Mouse (Mus musculus): ENCODE data around the gene Phlda2. TPM values are rescaled to one million over a fixed set of nuclear protein-coding genes. Genes with fewer than 3 reads are reported as not detected.

Gene Phlda2
- total RNA-seq (2023; ENCODE audit: inconsistent age): not detected in 4 replicates

DNA sequence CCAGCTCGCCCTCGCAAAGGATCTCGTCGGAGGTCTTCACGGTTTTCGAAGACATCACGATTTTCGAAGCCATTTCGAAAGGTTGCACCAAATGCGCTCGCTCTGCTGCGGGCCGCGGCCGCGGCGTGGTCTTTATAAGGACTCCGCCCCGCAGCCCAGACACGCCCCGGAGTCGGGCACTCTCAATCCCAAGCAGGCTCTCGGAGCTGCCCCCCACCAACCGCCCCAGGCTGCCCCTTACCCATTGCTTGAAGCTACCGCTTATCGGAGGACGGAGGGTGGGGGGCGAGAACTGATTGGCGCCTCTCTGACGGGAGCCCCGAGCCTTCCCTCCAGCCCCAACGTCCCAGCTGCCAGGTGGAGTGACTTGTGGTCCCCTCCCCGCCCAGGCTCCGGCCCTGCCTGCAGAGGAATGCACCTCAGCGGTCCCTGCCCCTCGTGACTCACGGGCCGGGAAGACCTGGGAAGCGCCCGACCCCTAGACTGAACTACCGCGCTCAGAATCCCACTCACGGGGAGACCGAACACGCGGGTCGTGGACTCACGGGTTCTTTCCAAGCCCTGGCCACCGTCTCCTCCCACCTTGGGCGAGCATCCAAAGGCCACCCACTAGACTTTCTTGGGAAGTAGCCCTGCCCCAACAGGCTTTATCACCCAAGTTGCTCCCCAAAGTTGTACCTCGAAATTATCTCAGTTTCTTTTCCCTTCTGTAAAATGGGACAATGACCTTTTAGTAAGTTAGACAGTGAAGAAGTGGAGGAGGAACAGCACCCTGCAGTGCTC, at the start of gene Phlda2:
Gene Phlda2, minus strand, starts transcription at position 733 of the 783 bp plus-strand sequence.

DNA sequence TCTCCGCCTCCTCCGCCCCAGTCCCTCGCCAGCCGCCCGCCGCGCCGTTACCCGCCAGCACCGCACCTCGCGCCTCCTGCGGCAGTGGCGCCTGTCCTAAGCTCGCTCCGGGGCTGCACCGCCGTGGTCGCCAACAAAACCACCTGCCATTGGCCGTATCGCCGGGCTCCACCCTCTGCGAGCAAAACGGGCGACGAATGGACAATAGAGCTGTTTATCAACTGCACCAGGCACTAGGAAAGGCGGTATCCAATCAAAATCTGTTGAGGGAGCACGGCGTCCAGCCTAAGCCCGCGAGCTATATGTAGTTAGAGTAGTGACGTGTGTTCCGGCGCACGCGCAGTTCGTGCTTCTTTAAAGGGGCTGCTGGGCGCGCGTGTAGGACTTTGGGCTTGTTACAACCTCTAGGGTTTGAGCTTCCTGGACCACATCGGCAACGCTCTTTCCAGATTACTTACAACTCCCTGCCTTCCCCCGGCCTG, 46.1 kb upstream of the Phlda2 start, which contains the start of gene Nap1l4:
Gene Nap1l4, minus strand, starts transcription at position 131 of the 482 bp plus-strand sequence.

DNA sequence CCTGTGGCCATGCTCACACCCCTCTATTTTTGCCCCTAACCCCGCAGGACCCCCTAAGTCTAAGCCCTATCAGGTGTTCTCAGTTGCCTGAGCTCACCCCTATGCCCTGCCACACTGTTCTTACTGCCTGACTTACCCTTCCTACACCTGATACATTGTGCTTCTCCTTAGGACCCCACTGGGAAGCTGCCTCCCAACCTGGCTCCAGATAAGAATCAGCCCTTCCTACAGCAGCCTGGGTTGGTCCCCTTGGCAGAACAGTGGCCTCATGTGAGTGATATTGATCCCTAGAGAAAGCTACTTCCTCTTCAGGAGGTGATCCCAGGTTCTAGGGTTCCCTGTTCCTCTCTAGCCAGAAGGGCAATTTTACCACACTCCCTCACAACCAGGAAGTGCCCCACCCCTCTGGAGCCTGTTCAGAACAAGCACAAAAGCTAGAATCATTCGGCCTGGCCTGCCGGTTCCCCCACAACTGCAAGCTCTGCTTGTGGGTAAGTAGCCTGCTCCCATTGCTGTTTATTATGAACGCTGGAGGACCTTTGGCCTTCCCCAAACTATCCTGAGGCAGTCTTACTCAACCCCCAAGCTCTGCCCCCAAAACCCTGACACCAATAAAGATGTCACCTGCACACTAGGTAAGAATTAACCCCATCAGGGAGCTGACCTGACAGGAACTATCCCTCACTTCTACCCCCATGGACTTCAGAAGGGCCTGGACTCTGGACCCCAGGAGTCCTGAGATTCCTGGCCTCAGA, 29.4 kb downstream of the Phlda2 start, which contains the start of gene Slc22a18:
Gene Slc22a18, plus strand, starts transcription at position 390 of the 755 bp plus-strand sequence.

DNA sequence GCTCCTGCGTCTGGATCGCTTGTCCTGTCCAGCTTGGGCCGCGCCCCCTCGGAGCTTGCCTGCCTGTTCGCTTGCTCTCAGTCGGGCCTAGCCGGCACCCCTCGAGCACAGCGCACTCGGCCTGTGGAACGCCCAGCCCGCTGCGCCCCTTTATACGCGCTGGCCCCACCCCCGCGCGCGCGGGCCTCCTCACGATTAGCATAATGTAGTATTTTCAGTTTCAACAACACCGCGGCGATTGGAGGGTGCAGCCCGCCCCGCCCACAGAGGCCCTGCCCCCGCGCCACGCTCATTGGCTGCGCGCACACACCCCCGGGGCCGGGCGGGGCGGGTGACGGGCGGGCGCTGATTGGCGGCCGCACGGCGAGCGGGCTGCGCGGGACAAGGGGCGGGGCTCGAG, 42.1 kb downstream of the Phlda2 start, which contains the start of gene Cdkn1c:
Gene Cdkn1c, minus strand, starts transcription at position 177 of the 400 bp plus-strand sequence.

Other genes starting within 250 kb of the Phlda2 start
- 0.60 to 1.4 TPM (median 0.93 TPM) in 4 replicates for gene Cdkn1c, start 42.1 kb downstream of the Phlda2 start, total RNA-seq (2023; ENCODE audit: inconsistent age)
- not detected in 4 replicates for gene Slc22a18, start 29.4 kb downstream of the Phlda2 start, total RNA-seq (2023; ENCODE audit: inconsistent age)
- 138 to 171 TPM (median 144 TPM) in 4 replicates for gene Nap1l4, start 46.0 kb upstream of the Phlda2 start, total RNA-seq (2023; ENCODE audit: inconsistent age)
- gene Cars, start 96.9 kb upstream of the Phlda2 start, total RNA-seq (2023; ENCODE audit: inconsistent age): 58.7 to 63.9 TPM (median 62.2 TPM) in 4 replicates
- 4.8 to 8.0 TPM (median 6.4 TPM) in 4 replicates for gene Tnfrsf26, start 125.6 kb upstream of the Phlda2 start, total RNA-seq (2023; ENCODE audit: inconsistent age)
- 4.7 to 9.0 TPM (median 5.6 TPM) in 4 replicates for gene Tnfrsf22, start 146.5 kb upstream of the Phlda2 start, total RNA-seq (2023; ENCODE audit: inconsistent age)
- gene Tnfrsf23, start 182.7 kb upstream of the Phlda2 start, total RNA-seq (2023; ENCODE audit: inconsistent age): 1.7 to 3.3 TPM (median 2.3 TPM) in 3 of 4 replicates, not detected in the other

Measured in B cell, adult (primary cell).